Mouse (Mus musculus) forebrain, embryonic 14.5 days (tissue): ENCODE measurements around the gene Gm17268. TPM values are rescaled to one million over a fixed set of nuclear protein-coding genes. Genes with fewer than 3 reads are reported as not detected.
A peak's percentile ranks its signal among the peaks of the same experiment; 100 is the strongest.

ENCODE experiments used
- ATAC-seq: fragments of 200-750 bp; cut with Nextera tagmentation; 2 replicates; pipeline ENCODE4 v1.8.0; 2017; ENCODE audit warnings: mild to moderate bottlenecking, moderate library complexity
- DNase-seq: peaks from one replicate; pipeline ENCODE4 v3.0.0-alpha.2; 2015; ENCODE audit warnings: low spot score
- H3K27ac ChIP-seq: fragments of 300-500 bp; sonication (generic); 2 replicates; pipeline ENCODE4 v1.5.1; 2014; ENCODE audit warnings: low read depth, mild to moderate bottlenecking, control low read depth, low read length, moderate library complexity
- H3K27me3 ChIP-seq: fragments of 300-500 bp; sonication (generic); replicated peaks from 2 replicates; pipeline ENCODE4 v1.6.1; 2014; ENCODE audit warnings: low read length, control low read depth, mixed read lengths; ENCODE audit not compliant: control insufficient read depth, insufficient read depth
- H3K36me3 ChIP-seq: fragments of 300-500 bp; sonication (generic); 2 replicates; pipeline ENCODE4 v1.6.1; 2014; ENCODE audit warnings: low read length, control low read depth; ENCODE audit not compliant: control insufficient read depth, insufficient read depth
- H3K4me1 ChIP-seq: fragments of 300-500 bp; sonication (generic); 2 replicates; pipeline ENCODE4 v1.6.1; 2014; ENCODE audit warnings: antibody characterized with exemption, low read length, control low read depth; ENCODE audit not compliant: control insufficient read depth, insufficient read depth
- H3K4me2 ChIP-seq: fragments of 300-500 bp; sonication (generic); 2 replicates; pipeline ENCODE4 v1.6.1; 2014; ENCODE audit warnings: mild to moderate bottlenecking, control low read depth, low read length
- H3K4me3 ChIP-seq: fragments of 300-500 bp; sonication (generic); 2 replicates; pipeline ENCODE4 v1.5.1; 2014; ENCODE audit warnings: low read depth, low read length, control low read depth
- H3K9ac ChIP-seq: fragments of 300-500 bp; sonication (generic); 2 replicates; pipeline ENCODE4 v1.6.1; 2014; ENCODE audit warnings: mild to moderate bottlenecking, low read length, control low read depth, moderate library complexity
- H3K9me3 ChIP-seq: fragments of 300-500 bp; sonication (generic); replicated peaks from 2 replicates; pipeline ENCODE4 v1.6.1; 2016; ENCODE audit warnings: low read length, control low read depth, mixed read lengths; ENCODE audit not compliant: control insufficient read depth
- WGBS: fragments of 180-500 bp; shearing (Covaris S2); extraction: QIAGEN DNeasy Blood & Tissue Kit; methylation state at CpG from one replicate; pipeline ENCODE4 v1.1.7; 2014; 5-methylcytosine and 5-hydroxymethylcytosine counted together
- polyA plus RNA-seq: library from polyadenylated mRNA; unstranded; fragments of >200 nt; fragmentation: Nextera tagmentation; extraction: Ambion mirVana; gene quantifications from 2 replicates; pipeline ENCODE4 v1.2.1, GENCODE M21; 2014

Gene Gm17268
- polyA plus RNA-seq, 1 experiment from 2014 or later: not detected

DNA sequence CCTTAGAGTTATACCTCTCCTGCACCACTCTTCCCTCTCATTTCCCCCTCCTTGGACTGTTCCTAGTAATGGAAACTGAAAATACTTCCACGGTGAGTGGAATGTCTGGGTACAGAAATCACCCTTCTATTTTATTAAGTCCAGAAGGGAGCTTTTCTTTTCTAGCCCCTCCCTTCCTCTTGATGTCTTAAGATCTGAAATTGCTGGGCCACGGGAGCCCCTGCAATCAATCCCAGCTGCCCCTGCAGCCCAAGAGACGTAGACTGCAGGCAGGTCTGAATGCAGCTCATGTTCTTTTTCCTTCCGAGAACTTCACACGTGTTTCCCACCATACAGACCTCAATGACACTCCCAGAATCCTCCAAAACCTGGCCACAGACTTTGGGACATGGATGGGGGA lies 37.8 kb downstream of the Gm17268 start:
- no peak overlapping the region for H3K9ac ChIP-seq
- WGBS: 61% methylated on average over 5 of the region's 5 CpGs
- H3K27me3 ChIP-seq: no peaks in the 10 kb centered on the region
- no peaks in the 10 kb centered on the region for H3K9me3 ChIP-seq
- ATAC-seq (no peak), DNase-seq (no peak)
- no peak overlapping the region for H3K27ac ChIP-seq
- H3K4me3 ChIP-seq: no peak overlapping the region
- H3K4me1 ChIP-seq: no peaks in the 10 kb centered on the region
- no peak overlapping the region for H3K4me2 ChIP-seq
- H3K36me3 ChIP-seq: no peaks in the 10 kb centered on the region

DNA sequence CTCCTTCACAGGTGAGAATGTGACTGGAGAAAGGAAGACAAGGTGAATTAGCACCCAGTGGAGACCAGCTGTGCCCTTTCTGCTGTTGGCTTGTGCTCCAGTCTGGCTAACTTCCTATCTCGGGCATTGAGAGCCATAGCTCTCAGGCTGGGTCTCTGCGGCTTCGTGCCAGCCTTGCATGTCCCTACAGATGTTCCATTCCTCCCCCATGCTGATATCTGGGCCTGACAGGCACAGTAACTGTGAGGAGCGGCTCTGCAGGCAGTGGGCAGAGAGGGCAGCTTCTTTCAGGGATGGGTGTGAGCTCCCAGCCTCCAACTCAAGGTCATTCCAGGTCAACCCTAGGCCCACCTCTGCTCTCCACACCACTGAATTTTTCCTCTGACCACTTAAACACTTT lies 38.9 kb downstream of the Gm17268 start:
- H3K4me2 ChIP-seq: no peak overlapping the region
- no peaks in the 10 kb centered on the region for H3K27me3 ChIP-seq
- no peak overlapping the region for H3K9ac ChIP-seq
- no peaks in the 10 kb centered on the region for H3K36me3 ChIP-seq
- H3K4me1 ChIP-seq: no peaks in the 10 kb centered on the region
- H3K4me3 ChIP-seq: no peak overlapping the region
- H3K27ac ChIP-seq: no peak overlapping the region
- DNase-seq (no peak), ATAC-seq (no peak)
- 90% methylated on average over 4 of the region's 4 CpGs for WGBS
- H3K9me3 ChIP-seq: no peaks in the 10 kb centered on the region

DNA sequence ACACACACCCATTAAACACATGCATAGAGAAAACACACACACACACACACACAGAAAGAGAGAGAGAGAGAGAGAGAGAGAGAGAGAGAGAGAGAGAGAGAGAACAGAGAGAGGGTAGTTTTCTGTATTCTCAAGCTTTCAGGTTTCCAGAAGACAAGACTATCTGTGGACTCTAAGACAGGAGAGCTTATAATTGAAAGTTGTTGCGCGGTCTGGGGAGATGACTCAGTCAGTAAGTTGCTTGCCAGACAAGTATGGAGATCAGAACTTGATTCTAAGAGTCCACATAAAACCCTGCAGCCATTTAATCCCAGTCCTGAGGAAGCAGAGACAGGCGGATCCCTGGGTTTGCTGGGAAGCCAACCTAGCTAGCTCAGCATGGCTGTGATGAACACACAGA lies 39.7 kb downstream of the Gm17268 start:
- no peak for ATAC-seq
- DNase-seq: no peak
- no peaks in the 10 kb centered on the region for H3K27me3 ChIP-seq
- H3K9me3 ChIP-seq: no peaks in the 10 kb centered on the region
- 89% methylated on average over 3 of the region's 3 CpGs for WGBS
- no peak overlapping the region for H3K4me2 ChIP-seq
- H3K9ac ChIP-seq: no peak overlapping the region
- H3K27ac ChIP-seq: no peak overlapping the region
- H3K4me3 ChIP-seq: no peak overlapping the region
- H3K4me1 ChIP-seq: no peaks in the 10 kb centered on the region
- H3K36me3 ChIP-seq: no peaks in the 10 kb centered on the region

DNA sequence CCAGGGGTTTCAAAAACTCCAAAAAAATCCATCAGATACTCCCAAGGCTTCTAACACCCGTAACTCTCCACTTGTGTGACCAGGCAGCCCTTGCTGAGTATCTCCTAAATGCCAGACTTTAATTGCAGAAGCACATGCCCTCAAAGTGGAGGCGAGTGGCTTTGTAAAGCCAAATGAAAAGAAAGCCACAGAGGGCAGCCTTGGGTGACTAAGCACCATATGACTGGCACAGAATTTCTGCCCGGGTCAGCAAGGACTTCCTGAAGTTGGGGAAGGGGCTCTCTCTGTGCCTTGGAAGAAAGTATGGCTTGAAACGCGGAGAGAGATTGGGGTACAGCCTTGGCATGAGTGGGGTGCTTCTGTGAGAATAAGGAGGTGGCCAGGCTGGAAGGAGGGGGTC lies 41.3 kb downstream of the Gm17268 start:
- ATAC-seq: no peak
- no peak overlapping the region for H3K4me3 ChIP-seq
- H3K36me3 ChIP-seq: no peaks in the 10 kb centered on the region
- H3K9me3 ChIP-seq: no peaks in the 10 kb centered on the region
- 85% methylated on average over 5 of the region's 5 CpGs for WGBS
- H3K4me2 ChIP-seq: no peak overlapping the region
- H3K9ac ChIP-seq: no peak overlapping the region
- no peak for DNase-seq
- no peaks in the 10 kb centered on the region for H3K27me3 ChIP-seq
- H3K4me1 ChIP-seq: no peaks in the 10 kb centered on the region
- no peak overlapping the region for H3K27ac ChIP-seq

DNA sequence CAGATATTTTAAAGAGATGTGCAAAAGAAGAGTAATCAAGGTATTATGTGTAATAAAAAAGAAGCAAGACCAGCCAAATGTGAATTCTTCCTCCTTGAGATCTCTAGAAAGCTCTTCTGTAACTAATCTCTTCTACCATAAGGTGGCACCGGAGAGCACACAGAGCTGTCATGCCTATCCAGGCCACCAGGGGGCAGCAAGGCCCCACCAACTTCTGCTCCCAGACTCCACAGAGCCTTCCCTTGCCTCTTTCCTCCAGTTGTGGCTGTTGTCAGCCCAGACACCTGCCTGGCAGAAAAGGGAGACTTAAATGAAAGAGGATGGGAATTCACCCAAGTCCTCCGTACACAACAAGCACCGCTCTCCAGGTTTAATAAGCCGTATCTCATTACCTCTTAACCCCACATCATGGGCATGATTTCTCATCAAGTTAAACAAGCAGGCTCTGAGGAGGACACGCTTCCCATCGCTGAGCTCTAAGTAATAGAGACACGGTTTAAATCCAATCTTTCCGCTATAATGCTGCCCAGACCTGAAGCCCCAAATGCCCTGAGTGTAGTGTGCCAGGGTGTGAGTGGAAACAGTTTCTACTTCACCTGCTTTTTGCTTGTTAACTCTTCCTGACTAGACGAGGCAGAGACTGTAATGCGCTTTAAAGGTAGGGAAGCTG lies 42.1 kb downstream of the Gm17268 start:
- 67% methylated on average over 10 of the region's 10 CpGs for WGBS

DNA sequence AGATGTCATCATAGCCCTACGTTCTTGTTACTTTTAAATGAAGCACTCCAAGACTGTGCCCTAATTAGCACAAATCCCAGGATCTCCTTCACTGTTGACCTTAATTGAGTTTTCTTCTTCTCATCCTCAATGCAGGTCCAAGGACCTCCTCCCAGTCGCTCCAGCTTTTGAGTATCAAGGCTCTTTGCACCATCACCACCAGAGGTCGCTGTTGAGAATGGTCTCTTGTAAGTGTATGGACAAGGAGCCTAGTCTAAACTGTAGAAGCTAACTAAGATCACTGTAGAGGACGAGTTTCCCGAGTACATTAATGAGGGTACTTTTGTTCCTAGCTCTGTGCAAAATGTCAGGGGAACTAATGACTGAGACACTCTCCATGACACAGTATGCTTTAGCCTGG lies 55.2 kb downstream of the Gm17268 start:
- Histone ChIP-seq H3K4me2 (no peak overlapping the region), H3K36me3 (no peaks in the 10 kb centered on the region), H3K4me1 (0 out of 2 replicates have a peak, but pooled peaks cover 2% of the 10 kb centered on the region), H3K4me3 (no peak overlapping the region), H3K9me3 (no peaks in the 10 kb centered on the region), H3K27me3 (no peaks in the 10 kb centered on the region), H3K9ac (no peak overlapping the region), H3K27ac (no peak overlapping the region)
- ATAC-seq (no peak), DNase-seq (peak; percentile 83)
- WGBS: 37% methylated on average over 5 of the region's 5 CpGs

More for the DNA sequence above, 42.1 kb downstream of the Gm17268 start:
- no peaks in the 10 kb centered on the region for H3K9me3 ChIP-seq
- H3K4me2 ChIP-seq: no peak overlapping the region
- no peaks in the 10 kb centered on the region for H3K27me3 ChIP-seq
- ATAC-seq (peak; percentile 63), DNase-seq (peak; percentile 76)
- no peak overlapping the region for H3K27ac ChIP-seq
- no peak overlapping the region for H3K9ac ChIP-seq
- H3K4me3 ChIP-seq: no peak overlapping the region
- no peaks in the 10 kb centered on the region for H3K4me1 ChIP-seq
- H3K36me3 ChIP-seq: no peaks in the 10 kb centered on the region

DNA sequence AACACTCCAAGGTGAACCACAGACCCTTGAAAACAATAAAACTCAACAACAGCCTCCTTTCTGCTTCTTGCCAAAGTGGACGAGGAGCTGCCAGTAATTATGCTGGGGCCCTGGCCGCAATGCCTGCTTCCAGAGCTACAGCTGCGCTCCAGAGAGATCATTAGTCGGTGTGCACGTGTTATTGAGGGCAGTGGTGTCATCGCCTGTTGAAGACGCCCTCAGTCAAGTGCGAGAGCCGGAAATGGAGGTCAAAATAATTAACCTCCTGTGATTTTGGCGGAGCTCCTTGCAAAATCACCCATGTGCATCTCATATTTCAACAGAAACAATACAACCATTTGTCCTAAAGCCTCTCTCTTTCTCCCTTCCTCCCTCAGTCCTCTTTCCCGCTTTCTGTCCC lies 56.2 kb downstream of the Gm17268 start:
- Histone ChIP-seq H3K4me3 (no peak overlapping the region), H3K27ac (no peak overlapping the region), H3K36me3 (no peaks in the 10 kb centered on the region), H3K9ac (no peak overlapping the region), H3K9me3 (no peaks in the 10 kb centered on the region), H3K4me1 (0 out of 2 replicates have a peak, but pooled peaks cover 2% of the 10 kb centered on the region), H3K4me2 (no peak overlapping the region), H3K27me3 (no peaks in the 10 kb centered on the region)
- DNase-seq: peak; percentile 45
- WGBS: 32% methylated on average over 11 of the region's 11 CpGs
- ATAC-seq: no peak

Other genes starting within 250 kb of the Gm17268 start
- gene 5530401A14Rik, start 177.9 kb downstream of the Gm17268 start, polyA plus RNA-seq: 0.08 and 0.17 TPM in 2 replicates
- gene Asic2, start 70.1 kb downstream of the Gm17268 start, polyA plus RNA-seq: 3.8 and 5.0 TPM in 2 replicates
- 0.93 TPM in 1 of 2 replicates, not detected in the other for gene Ccl2, start 3.0 kb downstream of the Gm17268 start, polyA plus RNA-seq
- gene Ccl7, start 7.2 kb upstream of the Gm17268 start, polyA plus RNA-seq: 0.38 and 0.98 TPM in 2 replicates
- gene Ccl11, start 19.3 kb upstream of the Gm17268 start, polyA plus RNA-seq: not detected in 2 replicates
- gene Ccl12, start 63.3 kb upstream of the Gm17268 start, polyA plus RNA-seq: 1.7 and 1.8 TPM in 2 replicates
- not detected in 2 replicates for gene Ccl8, start 76.6 kb upstream of the Gm17268 start, polyA plus RNA-seq